Comparison of ENCODE assay signal across 15 mouse cellular contexts in the genomic region with DNA sequence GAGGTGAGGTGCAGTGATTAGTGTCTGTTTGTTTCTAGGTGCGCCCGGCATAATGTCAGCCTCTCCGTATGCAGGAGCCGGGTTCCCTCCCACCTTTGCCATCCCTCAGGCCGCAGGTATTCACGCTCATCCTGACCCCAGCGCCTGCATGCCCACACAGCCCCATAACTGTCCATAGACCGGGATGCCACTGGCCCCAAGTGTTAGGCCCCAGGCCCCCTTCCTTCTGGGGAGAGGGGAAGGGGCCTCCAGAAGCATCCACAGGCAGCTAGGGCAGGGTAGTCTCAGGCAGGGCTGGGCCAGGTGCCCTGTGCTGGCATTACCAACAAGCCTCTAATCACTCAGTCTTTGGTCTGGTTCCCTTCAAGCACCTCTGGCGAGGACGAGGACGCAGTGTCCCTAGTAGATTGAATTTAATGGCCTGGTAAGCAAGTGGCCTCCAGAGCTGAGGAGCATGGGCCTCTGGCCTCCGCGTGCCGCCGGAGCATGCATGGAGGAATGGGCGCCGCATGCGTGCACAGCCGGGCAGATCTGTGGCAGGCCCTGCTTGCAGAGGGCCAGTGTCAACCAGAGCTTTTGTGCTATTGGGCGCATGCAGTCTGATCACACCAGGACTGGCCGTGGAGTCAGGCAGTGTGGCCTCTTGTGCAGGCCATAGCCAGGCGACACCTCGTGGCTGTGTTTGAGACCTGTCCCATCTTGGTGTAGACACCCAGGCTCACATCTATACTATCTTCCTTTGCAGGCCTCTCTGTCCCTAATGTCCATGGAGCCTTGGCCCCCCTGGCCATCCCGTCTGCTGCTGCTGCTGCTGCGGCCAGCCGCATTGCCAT. TPM values are rescaled to one million over a fixed set of nuclear protein-coding genes. Genes with fewer than 3 reads are reported as not detected.
DNase-seq lines count a peak whose midpoint lies in the region; ATAC-seq and TF ChIP-seq lines count a peak whose summit lies in the region.
"Had no signal": no experiment of that assay in that cellular context is flagged by ENCODE, and none has a peak within 500 bp of the region (broad histone marks: within the 10 kb centered on the region; RNA-seq: fewer than 3 reads in every experiment).

No protein-coding gene starts in this region.

- H3K36me3 ChIP-seq in G1E (replicated peaks): peaks cover 96% of the 10 kb centered on the region
- H3K36me3 ChIP-seq in embryonic facial prominence, embryonic 10.5 days (replicated peaks): peaks cover 98% of the 10 kb centered on the region
- H3K36me3 ChIP-seq in myocyte (ENCODE audit: control insufficient read depth, insufficient read depth): peaks cover 52% of the 10 kb centered on the region
- H3K36me3 ChIP-seq in midbrain, embryonic 15.5 days (replicated peaks): peaks cover 53% of the 10 kb centered on the region

- TF ChIP-seq POLR2A in myocyte (IDR thresholded peaks at IDR 0.05; ENCODE audit: insufficient read length, low read depth): peak; percentile 51

- no peak for ATAC-seq in G1E (ENCODE audit: extremely low read depth, insufficient number of reproducible peaks, low FRiP score, poor library complexity, severe bottlenecking)
- no peak for ATAC-seq in midbrain, embryonic 15.5 days (replicated peaks)
- ATAC-seq: lung, postnatal 0 days had no signal

- H3K9ac ChIP-seq in midbrain, embryonic 15.5 days: no peak overlapping the region
- H3K9ac ChIP-seq: midbrain, embryonic 12.5 days had no signal

- no peaks in the 10 kb centered on the region for H3K27me3 ChIP-seq in G1E (ENCODE audit: insufficient read depth, low read length)
- H3K27me3 ChIP-seq in embryonic facial prominence, embryonic 10.5 days (replicated peaks; ENCODE audit: low read depth, poor library complexity, severe bottlenecking): no peaks in the 10 kb centered on the region
- H3K27me3 ChIP-seq in myocyte (ENCODE audit: control insufficient read depth, insufficient read depth, insufficient read length): no peaks in the 10 kb centered on the region
- no peaks in the 10 kb centered on the region for H3K27me3 ChIP-seq in midbrain, embryonic 15.5 days (replicated peaks)
- H3K27me3 ChIP-seq: midbrain, embryonic 12.5 days had no signal

- no peak overlapping the region for H3K27ac ChIP-seq in embryonic facial prominence, embryonic 10.5 days (replicated peaks)
- no peak overlapping the region for H3K27ac ChIP-seq in midbrain, embryonic 15.5 days
- H3K27ac ChIP-seq: midbrain, embryonic 12.5 days had no signal

- H3K4me1 ChIP-seq in G1E (ENCODE audit: insufficient read depth, low read depth, low read length): peaks cover 79% of the 10 kb centered on the region
- peaks cover 47% of the 10 kb centered on the region for H3K4me1 ChIP-seq in embryonic facial prominence, embryonic 10.5 days
- H3K4me1 ChIP-seq in midbrain, embryonic 15.5 days: peaks cover 47% of the 10 kb centered on the region

- no peak overlapping the region for H3ac ChIP-seq in myocyte (ENCODE audit: control insufficient read depth, insufficient read length)

- no peak overlapping the region for H3K4me2 ChIP-seq in myocyte (ENCODE audit: low read depth)
- H3K4me2 ChIP-seq in midbrain, embryonic 15.5 days: no peak overlapping the region
- H3K4me2 ChIP-seq: midbrain, embryonic 12.5 days had no signal

- no peaks in the 10 kb centered on the region for H3K9me3 ChIP-seq in G1E (replicated peaks)
- no peaks in the 10 kb centered on the region for H3K9me3 ChIP-seq in embryonic facial prominence, embryonic 10.5 days
- H3K9me3 ChIP-seq in midbrain, embryonic 15.5 days: no peaks in the 10 kb centered on the region
- H3K9me3 ChIP-seq: midbrain, embryonic 12.5 days had no signal

- peak; percentile 24 for DNase-seq in kidney, adult 11 months
- DNase-seq in kidney, adult 8-10 months: no peak
- DNase-seq in G1E (ENCODE audit: low spot score): no peak
- DNase-seq in embryonic facial prominence, embryonic 10.5 days (ENCODE audit: low spot score): no peak
- DNase-seq in B cell, adult 2 months: no peak
- DNase-seq: adrenal gland, adult 8-10 months; gastrocnemius, postnatal 36 days; heart, postnatal 10 days; layer of hippocampus, postnatal 36 days; thymus, postnatal 25 days had no signal

- peak overlapping the region; percentile 24; the same call in 1 of the 2 replicates for H3K4me3 ChIP-seq in G1E (ENCODE audit: low read depth, low read length)
- H3K4me3 ChIP-seq in embryonic facial prominence, embryonic 10.5 days: 0 out of 2 replicates have a peak overlapping the region, but pooled peaks have one; percentile 29
- no peak overlapping the region for H3K4me3 ChIP-seq in myocyte
- no peak overlapping the region for H3K4me3 ChIP-seq in midbrain, embryonic 15.5 days
- H3K4me3 ChIP-seq: midbrain, embryonic 12.5 days had no signal

- peaks cover 60% of the 10 kb centered on the region for H3K79me2 ChIP-seq in myocyte (ENCODE audit: control insufficient read depth, insufficient read depth)

- no peak for TF ChIP-seq CTCF in G1E (IDR thresholded peaks at IDR 0.05; ENCODE audit: low read depth, low read length)

- 93% methylated on average over 26 of the region's 26 CpGs for WGBS in embryonic facial prominence, embryonic 10.5 days
- WGBS in midbrain, embryonic 15.5 days: 92% methylated on average over 26 of the region's 26 CpGs

TF ChIP-seq in myocyte, 11 proteins besides CTCF, POLR2A, EP300 and RAD21:
- TF ChIP-seq USF1 (IDR thresholded peaks at IDR 0.05; ENCODE audit: low read depth): no peak
- TF ChIP-seq POLR2AphosphoS2 (IDR thresholded peaks at IDR 0.05; ENCODE audit: insufficient read length, low read depth): peak; percentile 72

RNA-seq across cellular contexts. Expression of a gene that starts 6.1 kb away (rescaled TPM):
- 333 and 387 TPM in 2 replicates for total RNA-seq in G1E (2014; fragmentation: Nextera tagmentation)
- 168 and 190 TPM in 2 replicates for total RNA-seq in G1E (2017)
- 1,117 and 1,292 TPM in 2 replicates for polyA plus RNA-seq in G1E (2012)
- polyA plus RNA-seq in embryonic facial prominence, embryonic 10.5 days (2016; fragmentation: Nextera tagmentation; extraction: Ambion mirVana): 406 and 416 TPM in 2 replicates
- 158 TPM for polyA plus RNA-seq in myocyte (2012; fragmentation: generic; extraction: Trizol)
- polyA plus RNA-seq in midbrain, embryonic 15.5 days (2015; fragmentation: Nextera tagmentation; extraction: Ambion mirVana): 72.7 and 79.4 TPM in 2 replicates

RNA-seq across cellular contexts. Expression of a gene that starts 14.0 kb away (rescaled TPM):
- not detected in 2 replicates for total RNA-seq in G1E (2014; fragmentation: Nextera tagmentation)
- 0.49 TPM in 1 of 2 replicates, not detected in the other for total RNA-seq in G1E (2017)
- polyA plus RNA-seq in G1E (2012): 2.0 and 2.1 TPM in 2 replicates
- polyA plus RNA-seq in embryonic facial prominence, embryonic 10.5 days (2016; fragmentation: Nextera tagmentation; extraction: Ambion mirVana): 9.3 and 12.3 TPM in 2 replicates
- polyA plus RNA-seq in myocyte (2012; fragmentation: generic; extraction: Trizol): 0.22 TPM
- 12.2 and 13.3 TPM in 2 replicates for polyA plus RNA-seq in midbrain, embryonic 15.5 days (2015; fragmentation: Nextera tagmentation; extraction: Ambion mirVana)
- total RNA-seq: gastrocnemius, postnatal 36 days; liver, adult 2 months had no signal

RNA-seq across cellular contexts. Expression of a gene that starts 14.1 kb away (rescaled TPM):
- total RNA-seq in G1E (2014; fragmentation: Nextera tagmentation) (not detected in 2 replicates), G1E (2017) (0.06 and 0.82 TPM in 2 replicates)
- polyA plus RNA-seq in G1E (2012) (0.13 and 0.20 TPM in 2 replicates), myocyte (2012; fragmentation: generic; extraction: Trizol) (5.4 TPM)
- 123 and 139 TPM in 2 replicates for polyA plus RNA-seq in embryonic facial prominence, embryonic 10.5 days (2016; fragmentation: Nextera tagmentation; extraction: Ambion mirVana)
- 496 and 503 TPM in 2 replicates for polyA plus RNA-seq in midbrain, embryonic 15.5 days (2015; fragmentation: Nextera tagmentation; extraction: Ambion mirVana)
- total RNA-seq: gastrocnemius, postnatal 36 days had no signal

RNA-seq across cellular contexts. Expression of a gene that starts 25.8 kb away (rescaled TPM):
- total RNA-seq in G1E (2014; fragmentation: Nextera tagmentation): not detected in 2 replicates
- total RNA-seq in G1E (2017): 0.23 TPM in 1 of 2 replicates, not detected in the other
- polyA plus RNA-seq in G1E (2012): 0.72 and 1.1 TPM in 2 replicates
- polyA plus RNA-seq in embryonic facial prominence, embryonic 10.5 days (2016; fragmentation: Nextera tagmentation; extraction: Ambion mirVana): 0.20 TPM in 1 of 2 replicates, not detected in the other
- not detected for polyA plus RNA-seq in myocyte (2012; fragmentation: generic; extraction: Trizol)
- polyA plus RNA-seq in midbrain, embryonic 15.5 days (2015; fragmentation: Nextera tagmentation; extraction: Ambion mirVana): 1.2 TPM in 1 of 2 replicates, not detected in the other
- total RNA-seq: adrenal gland, adult 8-10 months; gastrocnemius, postnatal 36 days; heart, postnatal 10 days; layer of hippocampus, postnatal 36 days; liver, adult 2 months had no signal
- polyA plus RNA-seq: midbrain, embryonic 12.5 days had no signal

RNA-seq across cellular contexts. Expression of a gene that starts 30.4 kb away (rescaled TPM):
- total RNA-seq in G1E (2014; fragmentation: Nextera tagmentation) (not detected in 2 replicates), G1E (2017) (not detected in 2 replicates)
- polyA plus RNA-seq in G1E (2012) (not detected in 2 replicates), myocyte (2012; fragmentation: generic; extraction: Trizol) (not detected)
- polyA plus RNA-seq in embryonic facial prominence, embryonic 10.5 days (2016; fragmentation: Nextera tagmentation; extraction: Ambion mirVana): not detected in 2 replicates
- polyA plus RNA-seq in midbrain, embryonic 15.5 days (2015; fragmentation: Nextera tagmentation; extraction: Ambion mirVana): not detected in 2 replicates
- total RNA-seq: layer of hippocampus, postnatal 36 days had no signal
- polyA plus RNA-seq: lung, postnatal 0 days; midbrain, embryonic 12.5 days had no signal

Comparison
In these comparisons a context has a peak if more than half of its experiments do, and no peak if none do; other contexts are left out.
1. H3K4me3 ChIP-seq: peak in G1E (single experiment) and embryonic facial prominence, embryonic 10.5 days (single experiment); none in myocyte (single experiment) and midbrain, embryonic 15.5 days (single experiment).
2. RNA of a gene that starts 14.1 kb away (polyA plus RNA-seq): 496 to 503 TPM in midbrain, embryonic 15.5 days and 123 to 139 TPM in embryonic facial prominence, embryonic 10.5 days; 5.4 TPM in myocyte (single experiment) and 0.13 to 0.20 TPM in G1E; every median in the first group is over 10 times any median in the second.